Mouse (Mus musculus): ENCODE measurements around the gene Nags. TPM values are rescaled to one million over a fixed set of nuclear protein-coding genes. Genes with fewer than 3 reads are reported as not detected.
A peak's percentile ranks its signal among the peaks of the same experiment; 100 is the strongest.
"Not testable (repeated sequence)": the region's sequence is repeated elsewhere in the genome, so short reads cannot be mapped to it uniquely, and the experiment has no call there.

Nags gene
- total and polyA plus RNA-seq, 3 experiments = 5.4 to 9.7 TPM; not detected in 1

- TF ChIP-seq E2F4 (IDR thresholded peaks at IDR 0.05; ENCODE audit: borderline replicate concordance, low read depth, low read length) = no peak; the same call in 1 of the 2 replicates
- no peak for TF ChIP-seq ZNF384 (IDR thresholded peaks at IDR 0.05; ENCODE audit: low read depth, low read length)
- peak; percentile 98 for TF ChIP-seq SIN3A (IDR thresholded peaks at IDR 0.05; ENCODE audit: low read length)
- peak; percentile 68; the same call in 1 of the 2 replicates for TF ChIP-seq TCF12 (IDR thresholded peaks at IDR 0.05; ENCODE audit: low read depth, low read length)
Observed at GRCm38 (mm10) chr11:102156039-102156785, 10.9 kb downstream of the Nags start, which contains the start of gene Tmem101 (continued).

- DNase-seq (ENCODE audit: low read depth, low spot score) = no peak
- Histone ChIP-seq H3K9me3 (replicated peaks; ENCODE audit: insufficient read depth, low read length) (no peaks in the 10 kb centered on the region), H3K4me1 (ENCODE audit: control insufficient read depth in 1 of 2, insufficient read depth in 2 of 2, low read length in 2 of 2) (peaks cover 0 to 4% of the 10 kb centered on the region in 2 experiments; a peak in 2 of 4 replicates), H3K4me3 (ENCODE audit: control insufficient read depth in 1 of 2, insufficient read depth in 1 of 2, low read depth in 2 of 2, low read length in 2 of 2) (peak overlapping the region in 1 of 2 experiments; percentile 47; a peak in 2 of 4 replicates), H3K27ac (ENCODE audit: control insufficient read depth, low read depth, low read length) (no peak overlapping the region), H3K27me3 (ENCODE audit: control insufficient read depth in 1 of 2, insufficient read depth in 2 of 2, low read length in 2 of 2) (no peaks in the 10 kb centered on the region), H3K36me3 (ENCODE audit: control insufficient read depth in 1 of 2, insufficient read depth in 2 of 2, low read length in 2 of 2) (peaks cover 0 to 6% of the 10 kb centered on the region in 2 experiments; a peak in 2 of 4 replicates), H3K9ac (ENCODE audit: control insufficient read depth, low read depth, low read length, poor library complexity, severe bottlenecking) (no peak overlapping the region), H3K79me2 (ENCODE audit: control insufficient read depth, insufficient read depth, low read length, poor library complexity) (no peaks in the 10 kb centered on the region; the same call in 1 of the 2 replicates)
- TF ChIP-seq CHD2 (IDR thresholded peaks at IDR 0.05; ENCODE audit: low read length) (no peak), CHD1 (IDR thresholded peaks at IDR 0.05; ENCODE audit: low read depth, low read length) (no peak), USF1 (IDR thresholded peaks at IDR 0.05; ENCODE audit: low read depth, low read length) (no peak), BHLHE40 (IDR thresholded peaks at IDR 0.05; ENCODE audit: borderline replicate concordance, low read depth, low read length) (no peak), HCFC1 (IDR thresholded peaks at IDR 0.05; ENCODE audit: low read depth, low read length) (no peak), USF2 (IDR thresholded peaks at IDR 0.05; ENCODE audit: borderline replicate concordance in 1 of 2, insufficient read depth in 1 of 2, low read depth in 1 of 2, low read length in 2 of 2) (no peak), ZMIZ1 (IDR thresholded peaks at IDR 0.05; ENCODE audit: low read depth, low read length) (no peak), MAZ (IDR thresholded peaks at IDR 0.05; ENCODE audit: low read depth, low read length) (no peak), NELFE (IDR thresholded peaks at IDR 0.05; ENCODE audit: low read depth, low read length) (no peak), POLR2AphosphoS5 (IDR thresholded peaks at IDR 0.05; ENCODE audit: borderline replicate concordance, low read depth, low read length) (no peak), UBTF (IDR thresholded peaks at IDR 0.05; ENCODE audit: borderline replicate concordance, insufficient read depth, low read depth, low read length) (no peak), MAX (IDR thresholded peaks at IDR 0.05; ENCODE audit: low read length) (no peak), ZC3H11A (IDR thresholded peaks at IDR 0.05; ENCODE audit: low read depth, low read length) (no peak)
Observed at GRCm38 (mm10) chr11:102156786-102157089, 11.4 kb downstream of the Nags start.

GRCm38 (mm10) chr11:102158024-102158423 lies 12.7 kb downstream of the Nags start:
- H3K36me3 ChIP-seq (ENCODE audit: control insufficient read depth in 1 of 2, insufficient read depth in 2 of 2, low read length in 2 of 2); H3K4me3 ChIP-seq (ENCODE audit: control insufficient read depth in 1 of 2, insufficient read depth in 1 of 2, low read depth in 2 of 2, low read length in 2 of 2); H3K4me1 ChIP-seq (ENCODE audit: control insufficient read depth in 1 of 2, insufficient read depth in 2 of 2, low read length in 2 of 2); H3K27me3 ChIP-seq (ENCODE audit: control insufficient read depth in 1 of 2, insufficient read depth in 2 of 2, low read length in 2 of 2); H3K9ac ChIP-seq (ENCODE audit: control insufficient read depth, low read depth, low read length, poor library complexity, severe bottlenecking); DNase-seq (ENCODE audit: low read depth, low spot score); H3K79me2 ChIP-seq (ENCODE audit: control insufficient read depth, insufficient read depth, low read length, poor library complexity); H3K27ac ChIP-seq (ENCODE audit: control insufficient read depth, low read depth, low read length); H3K9me3 ChIP-seq (replicated peaks; ENCODE audit: insufficient read depth, low read length): not testable (repeated sequence)
- peak in 2 of 3 experiments; percentile 17 to 52; a peak in 3 of 6 replicates for TF ChIP-seq CTCF (IDR thresholded peaks at IDR 0.05 in 2 of 3, conservative IDR thresholded peaks at IDR 0.05 in 1 of 3; ENCODE audit: control insufficient read depth in 1 of 3, insufficient read depth in 1 of 3, low read depth in 2 of 3, low read length in 3 of 3, poor library complexity in 1 of 3, severe bottlenecking in 1 of 3)
- TF ChIP-seq ZC3H11A (IDR thresholded peaks at IDR 0.05; ENCODE audit: low read depth, low read length) = peak; percentile 31; the same call in 1 of the 2 replicates
- TF ChIP-seq SMC3 (IDR thresholded peaks at IDR 0.05; ENCODE audit: low read depth, low read length) = peak; percentile 52
- peak; percentile 17; the same call in 1 of the 2 replicates for TF ChIP-seq TBP (IDR thresholded peaks at IDR 0.05; ENCODE audit: low read depth, low read length)

Data from MEL (cell line).